Mouse (Mus musculus) mouse embryonic stem cell (cell line): ENCODE results near the gene Efcab5.
"Not testable (repeated sequence)": the region's sequence is repeated elsewhere in the genome, so short reads cannot be mapped to it uniquely, and the experiment has no call there.

Source experiments
- in situ Hi-C, 2 experiments: fragments of 300-500 bp; cut with MboI; formaldehyde crosslinking; loops; 1 replicate in 1 of 2; 3 replicates in 1 of 2; pipeline ENCODE4 v1.14.3; 2019 to 2020; ENCODE audit warnings: low sequenced_read_pairs in 2 of 2, low pct_unique_long_range_greater_than_20kb in 1 of 2, mixed read lengths in 1 of 2; ENCODE audit not compliant: unreplicated experiment in 1 of 2

Efcab5 gene

DNA sequence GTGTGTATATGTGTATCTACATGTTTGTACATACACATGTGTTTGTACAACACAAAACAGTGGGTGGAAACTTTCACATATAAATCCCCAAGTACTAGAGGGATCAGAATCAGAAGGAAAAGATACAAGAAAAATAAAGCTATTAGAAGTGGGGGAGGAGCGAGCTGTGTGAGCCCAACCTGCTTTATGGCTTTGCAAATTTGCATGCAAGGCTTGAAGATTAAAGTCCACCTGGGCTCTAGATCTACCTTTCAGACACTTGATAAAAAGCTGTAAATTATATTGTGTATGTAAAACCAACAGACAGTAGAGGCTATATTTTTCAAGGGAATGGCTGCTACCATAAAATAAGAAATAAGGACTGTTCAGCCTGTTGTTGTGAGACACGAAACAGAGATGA, 6.7 kb downstream of the Efcab5 start:
- in situ Hi-C loops: no loop called here

DNA sequence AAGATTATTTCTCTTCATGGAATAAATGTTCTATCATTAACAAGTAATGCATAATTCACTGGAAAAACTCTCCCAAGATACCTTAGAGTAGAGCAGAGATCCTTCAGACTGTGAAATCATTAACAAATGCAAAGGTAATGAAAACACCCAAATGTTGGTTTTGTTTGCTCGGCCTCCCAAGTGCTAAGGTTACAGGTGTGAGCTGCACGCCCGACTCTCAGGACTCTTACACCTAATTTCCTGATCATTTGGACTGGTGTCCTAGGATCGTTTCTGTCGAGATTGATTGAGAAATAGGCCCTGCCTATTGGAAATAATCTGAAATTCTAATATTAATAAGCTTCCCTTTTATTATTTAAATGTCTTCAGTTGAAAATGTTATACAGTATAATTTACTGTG, 7.2 kb downstream of the Efcab5 start:
- in situ Hi-C loops: no loop called here

DNA sequence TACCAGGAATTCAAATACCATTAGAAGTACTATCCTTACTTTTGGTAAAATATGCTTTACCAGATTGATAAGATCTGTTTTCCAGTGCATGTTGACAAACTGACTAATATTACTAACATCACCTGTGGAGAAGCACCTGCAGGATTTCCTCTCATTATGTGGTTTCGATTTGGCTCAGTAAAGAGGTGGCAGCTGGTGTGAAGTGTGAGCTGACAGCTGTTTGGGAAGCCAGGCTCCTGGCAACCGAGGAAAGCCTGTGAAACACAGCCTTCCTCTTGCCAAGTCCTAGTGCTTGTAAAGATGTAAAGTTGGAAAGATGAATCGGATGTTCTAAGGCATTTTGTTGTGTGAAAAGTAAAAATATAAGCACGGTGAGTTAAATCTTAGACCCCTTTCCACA, 7.9 kb downstream of the Efcab5 start:
- in situ Hi-C loops: no loop called here

DNA sequence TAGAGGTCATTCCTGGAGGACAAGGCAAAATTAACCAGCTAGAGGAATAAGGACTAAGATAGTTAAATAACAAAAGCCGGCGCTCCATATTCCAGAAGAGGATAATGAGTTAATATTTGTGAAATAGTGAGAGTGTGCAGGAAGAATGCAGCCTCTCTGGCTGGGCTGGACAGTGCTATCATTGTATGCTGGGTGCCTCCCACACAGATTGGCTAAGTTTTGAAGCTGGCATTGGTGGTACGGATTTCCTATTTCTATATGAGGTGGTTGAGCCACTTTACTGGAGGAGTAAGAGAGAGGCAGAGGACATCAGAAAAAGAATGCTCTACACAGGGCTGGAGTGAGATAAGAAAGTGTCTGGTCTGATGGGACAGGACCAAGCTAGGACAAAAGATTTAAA, 9.0 kb downstream of the Efcab5 start:
- in situ Hi-C loops: no loop called here

DNA sequence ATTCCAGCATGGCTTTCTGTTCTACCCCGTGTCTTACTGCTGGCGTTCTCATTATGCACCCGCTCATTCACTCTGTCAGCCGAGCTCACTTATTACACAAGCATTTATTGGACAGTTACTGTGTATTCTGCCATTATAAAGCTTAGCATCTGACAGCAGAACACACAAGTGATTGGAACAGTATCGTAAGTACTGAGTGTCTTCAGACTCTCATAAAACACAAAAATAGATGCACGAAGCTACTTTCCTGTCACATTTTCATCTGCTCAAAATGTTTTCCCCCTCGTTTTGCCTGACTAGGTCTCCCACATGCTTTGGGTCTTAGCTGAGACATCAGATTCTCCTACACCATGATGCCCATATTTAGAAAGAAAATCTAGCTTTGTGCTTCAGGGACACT, 14.2 kb downstream of the Efcab5 start:
- in situ Hi-C loops: no loop called here

DNA sequence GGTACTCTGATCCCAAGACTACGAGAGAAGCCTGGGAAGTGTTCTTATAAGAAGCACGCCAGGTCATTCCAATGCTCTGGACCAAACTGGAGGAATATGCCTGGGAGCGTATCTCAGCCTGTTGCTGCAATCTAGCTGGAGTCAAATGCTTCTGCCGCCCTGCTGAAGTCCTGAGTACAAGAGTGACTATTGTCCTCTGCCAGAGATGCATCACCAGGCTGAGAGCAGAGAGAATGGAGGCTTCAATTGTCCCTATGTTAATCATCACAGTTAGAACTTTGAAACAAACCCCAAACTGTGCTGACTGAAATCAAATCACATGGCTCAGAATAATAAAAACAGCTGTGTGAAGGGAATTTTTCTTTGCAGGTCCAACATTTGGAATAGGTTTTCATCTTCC, 15.0 kb downstream of the Efcab5 start:
- in situ Hi-C loops: no loop called here

GRCm38 (mm10) chr11:77160744-77161143, 28.0 kb downstream of the Efcab5 start:
- in situ Hi-C loops: no loop called here

DNA sequence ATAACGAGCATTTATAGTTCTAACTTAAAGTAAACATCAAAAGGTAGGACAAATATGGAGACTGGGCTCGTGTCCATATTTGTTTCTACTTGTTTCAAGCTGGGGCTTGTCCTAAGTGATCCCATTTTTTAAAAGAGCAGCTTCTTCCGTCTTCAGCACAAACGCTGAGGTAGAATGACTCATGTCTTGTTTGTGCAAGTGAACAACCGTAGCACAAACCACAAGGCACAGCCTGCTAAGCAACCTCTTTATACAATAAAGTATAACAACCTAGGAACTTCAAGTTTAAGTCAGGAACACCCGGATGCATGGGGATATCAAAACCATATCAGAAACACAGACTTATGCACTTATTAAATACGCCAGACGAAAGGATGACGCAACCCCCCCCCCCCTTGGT, 28.4 kb downstream of the Efcab5 start:
- in situ Hi-C loops: no loop called here

GRCm38 (mm10) chr11:77154214-77154613, 34.6 kb downstream of the Efcab5 start:
- in situ Hi-C loops: no loop called here

DNA sequence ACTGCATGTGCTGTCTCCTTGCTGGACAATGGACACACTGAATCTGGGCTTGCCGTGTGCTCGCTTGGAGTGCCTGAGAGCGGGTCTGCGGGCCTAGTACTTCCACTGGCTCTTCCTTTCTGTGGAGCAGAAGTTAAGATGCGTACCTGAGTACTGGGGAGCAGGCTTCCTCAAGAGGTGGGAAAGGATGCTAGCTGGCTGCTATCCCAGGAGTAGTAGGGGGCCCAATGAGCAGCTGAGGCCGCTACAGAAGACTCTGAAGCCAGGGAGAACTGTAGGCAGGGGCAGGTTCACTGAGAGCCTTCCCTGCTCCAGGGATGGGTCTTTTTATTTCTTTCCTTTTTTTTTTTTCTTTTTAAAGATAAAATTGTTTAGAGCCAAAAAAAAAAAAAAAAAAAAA, 38.0 kb downstream of the Efcab5 start:
- in situ Hi-C loops: no loop called here

GRCm38 (mm10) chr11:77149783-77150630, 38.8 kb downstream of the Efcab5 start:
- in situ Hi-C loops: not testable (repeated sequence)

- in situ Hi-C loops: no loop called here
These were observed 40.0 kb downstream of the Efcab5 start for GRCm38 (mm10) chr11:77148774-77149173.

- in situ Hi-C loops: no loop called here
These were observed 41.0 kb downstream of the Efcab5 start for GRCm38 (mm10) chr11:77147753-77148152.

GRCm38 (mm10) chr11:77145423-77145822, 43.3 kb downstream of the Efcab5 start:
- in situ Hi-C loops: no loop called here

DNA sequence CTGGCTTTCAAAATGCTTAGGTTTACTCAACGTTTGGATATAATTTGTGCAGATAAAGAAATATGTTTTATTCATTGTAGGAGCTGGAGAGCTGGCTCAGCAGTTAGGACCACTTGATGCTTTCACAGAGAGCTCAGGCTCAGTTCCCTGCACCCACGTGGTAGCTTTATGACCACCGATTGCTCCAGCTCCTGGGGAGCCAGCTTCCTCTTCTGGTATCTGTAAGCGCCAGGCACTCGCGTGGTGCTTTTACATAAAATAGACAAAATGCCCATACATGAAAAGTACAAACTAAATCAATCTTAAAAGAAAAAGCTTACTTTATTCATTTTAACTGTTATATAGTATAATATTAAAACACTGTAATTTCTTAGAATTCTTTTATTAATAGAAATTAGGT, 46.8 kb downstream of the Efcab5 start:
- in situ Hi-C loops: no loop called here

DNA sequence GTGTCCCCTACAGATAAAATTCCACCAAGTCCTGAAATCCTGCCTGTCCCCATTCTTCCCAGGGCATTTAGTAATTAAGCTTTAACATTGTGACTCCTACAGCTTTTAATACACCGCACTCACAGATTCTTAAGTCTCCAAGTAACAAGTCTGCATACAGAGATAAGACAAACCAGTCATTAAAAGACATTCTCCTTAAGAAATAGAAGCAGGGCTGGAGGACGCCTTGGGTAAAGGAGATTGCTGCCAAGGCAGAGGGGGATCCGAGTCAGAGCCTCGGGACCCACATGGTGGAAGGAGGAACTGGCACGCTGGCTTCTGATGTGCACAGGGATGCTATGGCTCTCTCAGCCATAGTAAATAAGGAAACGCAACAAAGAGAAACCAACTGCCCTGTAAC, 48.8 kb downstream of the Efcab5 start:
- in situ Hi-C loops: no loop called here

DNA sequence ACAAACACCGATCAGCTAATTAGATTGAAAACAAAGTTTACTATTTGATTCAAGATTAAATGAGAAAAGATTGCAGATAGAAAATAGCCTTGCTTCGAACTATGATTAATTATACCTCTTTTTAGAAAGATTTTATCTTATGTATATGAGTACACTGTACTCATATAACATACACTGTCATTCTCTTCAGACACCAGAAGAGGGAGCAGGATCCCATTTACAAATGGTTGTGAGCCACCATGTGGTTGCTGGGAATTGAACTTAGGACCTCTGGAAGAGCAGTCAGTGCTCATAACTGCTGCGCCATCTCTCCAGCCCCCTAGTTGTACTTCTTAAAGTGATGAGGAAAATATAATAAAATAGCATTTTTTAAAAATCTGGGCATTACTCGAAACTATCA, 55.3 kb downstream of the Efcab5 start:
- in situ Hi-C loops: no loop called here

DNA sequence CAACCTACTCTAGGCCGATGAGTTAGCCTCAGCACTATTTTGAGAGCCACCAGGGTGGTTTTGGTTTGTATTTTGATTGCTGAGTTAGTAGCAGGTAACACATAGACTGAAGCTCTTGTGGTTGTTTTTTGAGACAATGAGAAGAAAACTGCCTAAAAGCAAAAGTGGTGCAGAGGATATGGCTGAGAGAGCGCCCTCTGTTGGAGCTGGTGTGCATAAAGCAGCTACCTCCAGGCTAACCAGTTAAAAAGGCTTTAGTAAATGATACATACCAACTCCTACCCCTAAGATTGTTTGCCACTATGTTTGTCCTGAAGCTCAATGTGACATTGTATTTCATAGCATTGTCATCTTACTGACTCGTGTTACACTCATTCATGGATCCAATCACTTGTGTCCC, 56.2 kb downstream of the Efcab5 start:
- in situ Hi-C loops: no loop called here

DNA sequence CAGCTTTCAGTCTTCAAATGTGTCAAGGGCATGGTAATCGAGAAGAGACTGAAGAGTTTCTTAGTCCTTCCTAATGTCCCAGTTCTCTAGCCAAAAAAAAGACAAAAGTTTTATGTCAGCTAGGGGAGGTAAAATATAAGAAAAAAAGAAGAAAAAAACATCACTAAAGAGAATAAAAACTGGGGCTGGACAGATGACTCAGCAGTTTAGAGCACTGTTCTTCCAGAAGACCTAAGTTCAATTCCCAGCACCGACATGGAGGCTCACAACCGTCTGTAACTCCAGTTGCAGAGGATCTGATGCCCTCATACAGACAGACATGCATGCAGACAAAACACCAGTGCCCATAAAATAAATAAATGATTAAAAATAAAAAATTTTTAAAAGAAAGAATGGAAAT, 60.2 kb downstream of the Efcab5 start:
- in situ Hi-C loops: no loop called here

- in situ Hi-C loops: no loop called here
These were observed 77.6 kb downstream of the Efcab5 start for GRCm38 (mm10) chr11:77111141-77111540.
